Mouse (Mus musculus): ENCODE measurements around the gene Dnah7c.

- peak; percentile 53 for TF ChIP-seq CTCF (IDR thresholded peaks at IDR 0.05)
- TF ChIP-seq POLR2A (IDR thresholded peaks at IDR 0.05; ENCODE audit: insufficient read depth, low read depth, low read length): no peak
- TF ChIP-seq EP300 (IDR thresholded peaks at IDR 0.05; ENCODE audit: insufficient read depth, low read depth, low read length): no peak
Measured at GRCm38 (mm10) chr1:46580385-46580784, 155.0 kb downstream of the Dnah7c start.
